Mouse (Mus musculus) CH12.LX (cell line): ENCODE measurements around the gene Acox2.

ENCODE experiments used
- CTCF ChIP-seq, 2 experiments: IDR thresholded peaks in 1 of 2; conservative IDR thresholded peaks in 1 of 2; 2 replicates each; pipeline ENCODE4 v1.5.1; 2011 to 2012; ENCODE audit warnings: low read depth in 2 of 2, low read length in 2 of 2, improper control_type of control experiment in 1 of 2, inconsistent platforms in 1 of 2, mild to moderate bottlenecking in 1 of 2, moderate library complexity in 1 of 2
- ELF1 ChIP-seq: IDR thresholded peaks from 2 replicates; pipeline ENCODE4 v1.6.1; 2014; ENCODE audit warnings: low read depth, mild to moderate bottlenecking, inconsistent platforms, low read length, improper control_type of control experiment
- EP300 ChIP-seq: IDR thresholded peaks from 2 replicates; pipeline ENCODE4 v1.6.1; 2011; ENCODE audit warnings: low read length, improper control_type of control experiment
- HCFC1 ChIP-seq: IDR thresholded peaks from 2 replicates; pipeline ENCODE4 v1.6.1; 2012; ENCODE audit warnings: low read depth, mild to moderate bottlenecking, inconsistent platforms, low read length, improper control_type of control experiment
- MAFK ChIP-seq: IDR thresholded peaks from 2 replicates; pipeline ENCODE4 v1.6.1; 2011; ENCODE audit warnings: low read length, improper control_type of control experiment; ENCODE audit not compliant: insufficient replicate concordance
- MAX ChIP-seq: IDR thresholded peaks from 2 replicates; pipeline ENCODE4 v1.6.1; 2011; ENCODE audit warnings: low read length, improper control_type of control experiment
- MAZ ChIP-seq: IDR thresholded peaks from 2 replicates; pipeline ENCODE4 v1.6.1; 2012; ENCODE audit warnings: low read depth, mild to moderate bottlenecking, inconsistent platforms, low read length, improper control_type of control experiment, moderate library complexity
- MXI1 ChIP-seq: IDR thresholded peaks from 2 replicates; pipeline ENCODE4 v1.6.1; 2011; ENCODE audit warnings: mild to moderate bottlenecking, low read depth, low read length, improper control_type of control experiment
- POLR2A ChIP-seq: IDR thresholded peaks from 2 replicates; pipeline ENCODE4 v1.6.1; 2011; ENCODE audit warnings: low read depth, mild to moderate bottlenecking, improper control_type of control experiment, low read length
- POLR2AphosphoS2 ChIP-seq: IDR thresholded peaks from 2 replicates; pipeline ENCODE4 v1.6.1; 2011; ENCODE audit warnings: low read depth, low read length, improper control_type of control experiment
- RAD21 ChIP-seq: IDR thresholded peaks from 2 replicates; pipeline ENCODE4 v1.6.1; 2011; ENCODE audit warnings: low read depth, mild to moderate bottlenecking, low read length, improper control_type of control experiment, moderate library complexity
- TCF12 ChIP-seq: IDR thresholded peaks from 2 replicates; pipeline ENCODE4 v1.6.1; 2014; ENCODE audit warnings: low read depth, mild to moderate bottlenecking, inconsistent platforms, low read length, improper control_type of control experiment
- USF1 ChIP-seq: IDR thresholded peaks from 2 replicates; pipeline ENCODE4 v1.6.1; 2014; ENCODE audit warnings: low read depth, mild to moderate bottlenecking, inconsistent platforms, low read length, improper control_type of control experiment
- ZNF384 ChIP-seq: IDR thresholded peaks from 2 replicates; pipeline ENCODE4 v1.6.1; 2012; ENCODE audit warnings: low read depth, low read length, improper control_type of control experiment, inconsistent platforms

- TF ChIP-seq CTCF (conservative IDR thresholded peaks at IDR 0.05 in 1 of 2, IDR thresholded peaks at IDR 0.05 in 1 of 2; ENCODE audit: low read depth in 2 of 2, low read length in 2 of 2) (no peak), MAX (no peak), MAFK (no peak), POLR2AphosphoS2 (no peak), EP300 (no peak), USF1 (no peak), MAZ (no peak), ZNF384 (no peak), POLR2A (no peak), ELF1 (no peak), TCF12 (no peak), HCFC1 (no peak), RAD21 (no peak), MXI1 (no peak)
These were observed 52.8 kb downstream of the Acox2 start for GRCm38 (mm10) chr14:8206179-8206910.
